Mouse (Mus musculus) left cerebral cortex, adult 8-10 months (tissue): ENCODE measurements around the gene 6030408B16Rik. TPM values are rescaled to one million over a fixed set of nuclear protein-coding genes. Genes with fewer than 3 reads are reported as not detected.

Experiments used
- total RNA-seq, 4 experiments: library from RNA; stranded (reverse); gene quantifications; 2 replicates each; pipeline ENCODE4 v1.2.4; 2022

The 6030408B16Rik gene
- total RNA-seq, 4 experiments from 2014 or later, result 0.18 to 0.91 (median 0.84) TPM; not detected in 1

Other genes with a start within 250 kb of the 6030408B16Rik start
- not detected for gene Gm47841, start 245.8 kb upstream of the 6030408B16Rik start, total RNA-seq
- gene Fignl2, start 214.6 kb upstream of the 6030408B16Rik start, total RNA-seq, result 1 to 10 TPM; 1.5 to 1.8 (median 1.6) TPM
- gene Ankrd33, start 177.5 kb upstream of the 6030408B16Rik start, total RNA-seq, result under 1 TPM in 1 of 4 experiments, not detected in 3; 0.34 TPM
- gene Acvrl1, start 164.7 kb upstream of the 6030408B16Rik start, total RNA-seq, result 10 to 100 TPM; 18.9 to 25.1 (median 19.3) TPM
- gene Acvr1b, start 119.1 kb upstream of the 6030408B16Rik start, total RNA-seq, result 100 to 1,000 TPM; 100 to 118 (median 110) TPM
- 10 to 100 TPM; 56.3 to 63.9 (median 62.1) TPM for gene Grasp, start 69.0 kb upstream of the 6030408B16Rik start, total RNA-seq
- gene Nr4a1, start 38.9 kb upstream of the 6030408B16Rik start, total RNA-seq, result 100 to 1,000 TPM in 1 of 4 experiments, 10 to 100 TPM in 3; 36.3 to 102 (median 74.5) TPM
- 10 to 100 TPM; 35.9 to 39.3 (median 37.6) TPM for gene Atg101, start 8.9 kb upstream of the 6030408B16Rik start, total RNA-seq
- gene Krt80, start 77.0 kb downstream of the 6030408B16Rik start, total RNA-seq, result 1 to 10 TPM; 3.4 to 5.1 (median 4.2) TPM
- under 1 TPM in 3 of 4 experiments, not detected in 1; 0.15 to 0.65 (median 0.19) TPM for gene Krt7, start 117.8 kb downstream of the 6030408B16Rik start, total RNA-seq
- under 1 TPM in 1 of 4 experiments, not detected in 3; 0.21 TPM for gene Krt87, start 145.6 kb downstream of the 6030408B16Rik start, total RNA-seq
- gene Krt88, start 154.5 kb downstream of the 6030408B16Rik start, total RNA-seq, result not detected
- not detected for gene Krt81, start 170.5 kb downstream of the 6030408B16Rik start, total RNA-seq
- gene Krt86, start 180.3 kb downstream of the 6030408B16Rik start, total RNA-seq, result not detected
- gene Krt83, start 198.3 kb downstream of the 6030408B16Rik start, total RNA-seq, result not detected
- not detected for gene Gm49425, start 224.0 kb downstream of the 6030408B16Rik start, total RNA-seq
- not detected for gene Krt84, start 239.6 kb downstream of the 6030408B16Rik start, total RNA-seq